Mouse (Mus musculus) heart, embryonic 15.5 days (tissue): ENCODE results near the gene Lrrtm4. TPM values are rescaled to one million over a fixed set of nuclear protein-coding genes. Genes with fewer than 3 reads are reported as not detected.

Experiments used
- ATAC-seq: fragments of 200-750 bp; cut with Nextera tagmentation; replicated peaks from 2 replicates; pipeline ENCODE4 v1.8.0; 2017; ENCODE audit warnings: low read depth, moderate TSS enrichment; ENCODE audit not compliant: insufficient number of reproducible peaks, insufficient read depth, low FRiP score
- H3K27ac ChIP-seq: fragments of 300-500 bp; sonication (generic); 2 replicates; pipeline ENCODE4 v1.5.1; 2015; ENCODE audit warnings: mild to moderate bottlenecking, inconsistent platforms
- H3K27me3 ChIP-seq: fragments of 300-500 bp; sonication (generic); 2 replicates; pipeline ENCODE4 v1.6.1; 2015; ENCODE audit warnings: inconsistent platforms
- H3K36me3 ChIP-seq: fragments of 300-500 bp; sonication (generic); 2 replicates; pipeline ENCODE4 v1.6.1; 2015; ENCODE audit warnings: mild to moderate bottlenecking, inconsistent platforms
- H3K4me1 ChIP-seq: fragments of 300-500 bp; sonication (generic); replicated peaks from 2 replicates; pipeline ENCODE4 v1.6.1; 2015; ENCODE audit warnings: inconsistent platforms
- H3K4me2 ChIP-seq: fragments of 300-500 bp; sonication (generic); 2 replicates; pipeline ENCODE4 v1.6.1; 2015; ENCODE audit warnings: inconsistent platforms, mild to moderate bottlenecking, moderate library complexity
- H3K4me3 ChIP-seq: fragments of 300-500 bp; sonication (generic); 2 replicates; pipeline ENCODE4 v1.5.1; 2015; ENCODE audit warnings: mild to moderate bottlenecking, inconsistent platforms
- H3K9ac ChIP-seq: fragments of 300-500 bp; sonication (generic); 2 replicates; pipeline ENCODE4 v1.6.1; 2015; ENCODE audit warnings: mild to moderate bottlenecking, inconsistent platforms
- H3K9me3 ChIP-seq: fragments of 300-500 bp; sonication (generic); replicated peaks from 2 replicates; pipeline ENCODE4 v1.6.1; 2016; ENCODE audit warnings: inconsistent platforms
- WGBS: fragments of 180-500 bp; shearing (Covaris S2); methylation state at CpG from one replicate; pipeline ENCODE4 v1.1.7; 2015; ENCODE audit warnings: mixed read lengths; 5-methylcytosine and 5-hydroxymethylcytosine counted together
- polyA plus RNA-seq: library from polyadenylated mRNA; unstranded; fragments of >200 nt; fragmentation: Nextera tagmentation; extraction: Ambion mirVana; gene quantifications from 2 replicates; pipeline ENCODE4 v1.2.1, GENCODE M21; 2015

Gene Lrrtm4
- polyA plus RNA-seq, 1 experiment from 2014 or later: 0.47 TPM

GRCm38 (mm10) chr6:80549907-80550306 lies 531.2 kb downstream of the Lrrtm4 start:
- Histone ChIP-seq H3K9me3 (no peaks in the 10 kb centered on the region), H3K27me3 (no peaks in the 10 kb centered on the region), H3K4me2 (no peak overlapping the region), H3K4me3 (no peak overlapping the region), H3K36me3 (no peaks in the 10 kb centered on the region), H3K9ac (no peak overlapping the region), H3K4me1 (no peaks in the 10 kb centered on the region), H3K27ac (no peak overlapping the region)
- ATAC-seq: no peak

- Histone ChIP-seq H3K4me1 (no peaks in the 10 kb centered on the region), H3K27ac (no peak overlapping the region), H3K9ac (no peak overlapping the region), H3K27me3 (no peaks in the 10 kb centered on the region), H3K9me3 (no peaks in the 10 kb centered on the region), H3K36me3 (no peaks in the 10 kb centered on the region), H3K4me2 (no peak overlapping the region), H3K4me3 (no peak overlapping the region)
- no peak for ATAC-seq
- 97% methylated on average over 2 of the region's 2 CpGs for WGBS
Measured at GRCm38 (mm10) chr6:80553398-80553797, 534.7 kb downstream of the Lrrtm4 start.

GRCm38 (mm10) chr6:80554991-80555390 lies 536.3 kb downstream of the Lrrtm4 start:
- ATAC-seq: no peak
- H3K9me3 ChIP-seq: no peaks in the 10 kb centered on the region

DNA sequence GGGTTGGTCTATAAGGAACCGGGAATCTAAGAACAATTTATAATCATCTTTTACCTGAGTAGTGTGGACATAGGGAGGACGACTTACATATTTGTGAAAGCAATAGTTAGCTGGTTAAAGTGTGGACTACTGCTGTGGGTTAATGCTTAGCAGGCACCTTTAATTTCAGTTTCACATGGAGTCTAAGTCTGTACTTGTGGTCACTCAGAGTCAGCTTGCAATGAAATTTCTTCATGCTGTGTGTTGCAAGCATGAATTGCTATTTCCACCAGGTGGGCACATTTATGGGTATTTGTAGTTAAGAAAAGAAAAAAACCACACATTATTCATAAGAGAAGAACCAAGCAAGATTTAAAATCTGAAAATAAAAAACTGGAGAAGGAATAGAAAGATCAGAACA lies 558.5 kb downstream of the Lrrtm4 start:
- H3K27me3 ChIP-seq: no peaks in the 10 kb centered on the region
- WGBS: 85% methylated on average over 2 of the region's 2 CpGs
- ATAC-seq: no peak
- no peaks in the 10 kb centered on the region for H3K4me1 ChIP-seq
- H3K27ac ChIP-seq: no peak overlapping the region
- H3K9ac ChIP-seq: no peak overlapping the region
- H3K9me3 ChIP-seq: no peaks in the 10 kb centered on the region
- no peak overlapping the region for H3K4me2 ChIP-seq
- H3K4me3 ChIP-seq: no peak overlapping the region
- no peaks in the 10 kb centered on the region for H3K36me3 ChIP-seq

More at GRCm38 (mm10) chr6:80554991-80555390, 536.3 kb downstream of the Lrrtm4 start:
- no peaks in the 10 kb centered on the region for H3K27me3 ChIP-seq
- no peak overlapping the region for H3K9ac ChIP-seq
- H3K4me1 ChIP-seq: no peaks in the 10 kb centered on the region
- H3K4me3 ChIP-seq: no peak overlapping the region
- H3K27ac ChIP-seq: no peak overlapping the region
- no peaks in the 10 kb centered on the region for H3K36me3 ChIP-seq
- H3K4me2 ChIP-seq: no peak overlapping the region

GRCm38 (mm10) chr6:80582225-80582624 lies 563.5 kb downstream of the Lrrtm4 start:
- no peak overlapping the region for H3K4me3 ChIP-seq
- no peaks in the 10 kb centered on the region for H3K4me1 ChIP-seq
- H3K27ac ChIP-seq: no peak overlapping the region
- no peak for ATAC-seq
- no peaks in the 10 kb centered on the region for H3K27me3 ChIP-seq
- no peak overlapping the region for H3K4me2 ChIP-seq
- H3K9ac ChIP-seq: no peak overlapping the region
- no peaks in the 10 kb centered on the region for H3K9me3 ChIP-seq
- WGBS: 57% methylated on average over 1 of the region's 1 CpGs
- H3K36me3 ChIP-seq: no peaks in the 10 kb centered on the region

GRCm38 (mm10) chr6:80589776-80590175 lies 571.1 kb downstream of the Lrrtm4 start:
- Histone ChIP-seq H3K36me3 (no peaks in the 10 kb centered on the region), H3K4me1 (no peaks in the 10 kb centered on the region), H3K4me3 (no peak overlapping the region), H3K27ac (no peak overlapping the region), H3K9me3 (no peaks in the 10 kb centered on the region), H3K27me3 (no peaks in the 10 kb centered on the region), H3K9ac (no peak overlapping the region), H3K4me2 (no peak overlapping the region)
- ATAC-seq: no peak
- 63% methylated on average over 1 of the region's 1 CpGs for WGBS

DNA sequence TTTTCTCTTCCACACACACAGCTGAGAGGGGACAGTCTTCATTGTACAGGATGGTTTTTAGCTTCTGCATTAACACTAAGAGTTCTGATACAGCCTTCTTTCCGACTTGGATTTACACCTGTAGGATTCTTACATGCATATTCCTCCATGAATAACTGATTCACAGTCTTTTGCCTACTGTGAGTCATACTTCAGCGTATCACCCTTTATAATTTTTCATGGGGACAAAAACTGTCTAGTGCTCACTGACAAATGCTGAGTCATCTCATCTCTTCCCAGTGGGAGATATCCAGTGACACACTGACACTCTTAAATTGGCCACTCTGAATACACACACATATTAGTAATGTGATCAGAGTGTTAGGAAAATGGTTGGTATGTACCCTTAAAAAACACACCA lies 600.8 kb downstream of the Lrrtm4 start:
- no peaks in the 10 kb centered on the region for H3K27me3 ChIP-seq
- WGBS: 67% methylated on average over 2 of the region's 2 CpGs
- no peak for ATAC-seq
- H3K4me1 ChIP-seq: no peaks in the 10 kb centered on the region
- H3K4me2 ChIP-seq: no peak overlapping the region
- H3K9me3 ChIP-seq: no peaks in the 10 kb centered on the region
- H3K36me3 ChIP-seq: no peaks in the 10 kb centered on the region
- no peak overlapping the region for H3K9ac ChIP-seq
- no peak overlapping the region for H3K27ac ChIP-seq
- no peak overlapping the region for H3K4me3 ChIP-seq

- ATAC-seq: no peak
Measured at GRCm38 (mm10) chr6:80622676-80623334, 604.1 kb downstream of the Lrrtm4 start.

GRCm38 (mm10) chr6:80625509-80625908 lies 606.8 kb downstream of the Lrrtm4 start:
- Histone ChIP-seq H3K9me3 (no peaks in the 10 kb centered on the region), H3K4me1 (no peaks in the 10 kb centered on the region), H3K27me3 (no peaks in the 10 kb centered on the region), H3K36me3 (no peaks in the 10 kb centered on the region), H3K27ac (no peak overlapping the region), H3K4me3 (no peak overlapping the region), H3K4me2 (no peak overlapping the region), H3K9ac (no peak overlapping the region)
- 78% methylated on average over 4 of the region's 4 CpGs for WGBS
- no peak for ATAC-seq

More at GRCm38 (mm10) chr6:80622676-80623334, 604.1 kb downstream of the Lrrtm4 start:
- H3K4me1 ChIP-seq: no peaks in the 10 kb centered on the region
- H3K9me3 ChIP-seq: no peaks in the 10 kb centered on the region
- H3K27ac ChIP-seq: no peak overlapping the region
- no peak overlapping the region for H3K4me3 ChIP-seq
- WGBS: 85% methylated on average over 6 of the region's 6 CpGs
- H3K4me2 ChIP-seq: no peak overlapping the region
- H3K9ac ChIP-seq: no peak overlapping the region
- H3K27me3 ChIP-seq: no peaks in the 10 kb centered on the region
- no peaks in the 10 kb centered on the region for H3K36me3 ChIP-seq

GRCm38 (mm10) chr6:80662729-80663128 lies 644.1 kb downstream of the Lrrtm4 start:
- Histone ChIP-seq H3K27ac (no peak overlapping the region), H3K36me3 (no peaks in the 10 kb centered on the region), H3K4me1 (no peaks in the 10 kb centered on the region), H3K4me3 (no peak overlapping the region), H3K9ac (no peak overlapping the region), H3K9me3 (no peaks in the 10 kb centered on the region), H3K4me2 (no peak overlapping the region), H3K27me3 (no peaks in the 10 kb centered on the region)
- ATAC-seq: no peak
- 73% methylated on average over 5 of the region's 5 CpGs for WGBS

- WGBS: 72% methylated on average over 4 of the region's 4 CpGs
- H3K9ac ChIP-seq: no peak overlapping the region
- no peak overlapping the region for H3K27ac ChIP-seq
- no peaks in the 10 kb centered on the region for H3K4me1 ChIP-seq
- ATAC-seq: no peak
- H3K36me3 ChIP-seq: no peaks in the 10 kb centered on the region
- no peak overlapping the region for H3K4me3 ChIP-seq
- no peaks in the 10 kb centered on the region for H3K27me3 ChIP-seq
- H3K9me3 ChIP-seq: no peaks in the 10 kb centered on the region
- no peak overlapping the region for H3K4me2 ChIP-seq
Measured at GRCm38 (mm10) chr6:80664039-80664438, 645.4 kb downstream of the Lrrtm4 start.

- H3K4me3 ChIP-seq: no peak overlapping the region
- H3K9ac ChIP-seq: no peak overlapping the region
- no peaks in the 10 kb centered on the region for H3K36me3 ChIP-seq
- H3K27ac ChIP-seq: no peak overlapping the region
- ATAC-seq: no peak
- no peak overlapping the region for H3K4me2 ChIP-seq
- no peaks in the 10 kb centered on the region for H3K27me3 ChIP-seq
- no peaks in the 10 kb centered on the region for H3K4me1 ChIP-seq
- 66% methylated on average over 2 of the region's 2 CpGs for WGBS
- no peaks in the 10 kb centered on the region for H3K9me3 ChIP-seq
Measured at GRCm38 (mm10) chr6:80704183-80704582, 685.5 kb downstream of the Lrrtm4 start.
